Mouse (Mus musculus): Measurements from ENCODE around the gene Pth1r.

GRCm38 (mm10) chr9:110746961-110747360 lies at the start of gene Pth1r:
- TF ChIP-seq CTCF (IDR thresholded peaks at IDR 0.05; ENCODE audit: insufficient read depth, low read depth, low read length) (no peak), POLR2A (IDR thresholded peaks at IDR 0.05; ENCODE audit: insufficient read depth, low read depth, low read length) (no peak)
